Mouse (Mus musculus) bone marrow macrophage, adult 2 months (primary cell): ENCODE measurements at regions not wholly inside any gene's neighbourhood (a gene's known extent, or its start where the extent isn't known, plus 50 kb on each side); places are given as distances from the start of the nearest gene placed in this dataset.

Experiments used
- H3K27ac ChIP-seq: 2 replicates; pipeline ENCODE4 v1.5.1; 2012; ENCODE audit warnings: low read depth, low read length; ENCODE audit not compliant: insufficient read depth
- H3K4me1 ChIP-seq: 2 replicates; pipeline ENCODE4 v1.6.1; 2012; ENCODE audit warnings: low read length; ENCODE audit not compliant: control insufficient read depth, insufficient read depth
- H3K4me3 ChIP-seq: 2 replicates; pipeline ENCODE4 v1.5.1; 2012; ENCODE audit warnings: mild to moderate bottlenecking, low read length, moderate library complexity; ENCODE audit not compliant: insufficient read depth
- CTCF ChIP-seq: IDR thresholded peaks from 2 replicates; pipeline ENCODE4 v1.5.1; 2012; ENCODE audit warnings: low read depth, mild to moderate bottlenecking, low read length, moderate library complexity
- POLR2A ChIP-seq: IDR thresholded peaks from 2 replicates; pipeline ENCODE4 v1.6.1; 2012; ENCODE audit warnings: mild to moderate bottlenecking, low read depth, low read length, borderline replicate concordance

- H3K4me1 ChIP-seq, result peaks cover 14% of the 10 kb centered on the region
- peak overlapping the region; percentile 46 for H3K27ac ChIP-seq
- TF ChIP-seq CTCF, result no peak
- TF ChIP-seq POLR2A, result no peak
- no peak overlapping the region for H3K4me3 ChIP-seq
Observed at GRCm38 (mm10) chr15:40020646-40021045, 113.5 kb upstream of the 9330182O14Rik start.

- Histone ChIP-seq H3K4me1 (peaks cover 10% of the 10 kb centered on the region), H3K4me3 (no peak overlapping the region), H3K27ac (no peak overlapping the region)
- no peak for TF ChIP-seq POLR2A
- TF ChIP-seq CTCF, result no peak
Observed at GRCm38 (mm10) chr15:40023195-40023594, 111.0 kb upstream of the 9330182O14Rik start.

GRCm38 (mm10) chr15:40032088-40032487, 102.1 kb upstream of the 9330182O14Rik start:
- no peaks in the 10 kb centered on the region; the same call in 1 of the 2 replicates for H3K4me1 ChIP-seq
- TF ChIP-seq CTCF, result no peak
- no peak for TF ChIP-seq POLR2A
- H3K4me3 ChIP-seq, result no peak overlapping the region
- H3K27ac ChIP-seq, result no peak overlapping the region

GRCm38 (mm10) chr15:40036181-40036580, 98.0 kb upstream of the 9330182O14Rik start:
- H3K4me3 ChIP-seq, result no peak overlapping the region
- H3K4me1 ChIP-seq, result no peaks in the 10 kb centered on the region; the same call in 1 of the 2 replicates
- H3K27ac ChIP-seq, result no peak overlapping the region
- TF ChIP-seq CTCF, result no peak
- no peak for TF ChIP-seq POLR2A

- H3K27ac ChIP-seq, result no peak overlapping the region
Observed at GRCm38 (mm10) chr15:40037266-40037665, 96.9 kb upstream of the 9330182O14Rik start.

GRCm38 (mm10) chr15:40046219-40046618, 87.9 kb upstream of the 9330182O14Rik start:
- H3K27ac ChIP-seq, result no peak overlapping the region
- no peak overlapping the region for H3K4me3 ChIP-seq
- TF ChIP-seq POLR2A, result no peak
- no peak for TF ChIP-seq CTCF
- H3K4me1 ChIP-seq, result peaks cover 25% of the 10 kb centered on the region

More at GRCm38 (mm10) chr15:40037266-40037665, 96.9 kb upstream of the 9330182O14Rik start:
- TF ChIP-seq CTCF, result no peak
- TF ChIP-seq POLR2A, result no peak
- H3K4me1 ChIP-seq, result no peaks in the 10 kb centered on the region
- H3K4me3 ChIP-seq, result no peak overlapping the region

- Histone ChIP-seq H3K4me3 (no peak overlapping the region), H3K27ac (peak overlapping the region; percentile 70), H3K4me1 (peaks cover 25% of the 10 kb centered on the region)
- TF ChIP-seq POLR2A, result no peak
- no peak for TF ChIP-seq CTCF
Observed at GRCm38 (mm10) chr15:40047100-40047499, 87.1 kb upstream of the 9330182O14Rik start.

- no peak overlapping the region for H3K27ac ChIP-seq
- no peak overlapping the region for H3K4me3 ChIP-seq
- no peak for TF ChIP-seq POLR2A
- no peak for TF ChIP-seq CTCF
- H3K4me1 ChIP-seq, result peaks cover 3% of the 10 kb centered on the region; the same call in 1 of the 2 replicates
Observed at GRCm38 (mm10) chr15:40068051-40068450, 66.1 kb upstream of the 9330182O14Rik start.

- no peak overlapping the region for H3K27ac ChIP-seq
- TF ChIP-seq POLR2A, result no peak
- TF ChIP-seq CTCF, result no peak
- peaks cover 8% of the 10 kb centered on the region for H3K4me1 ChIP-seq
- no peak overlapping the region for H3K4me3 ChIP-seq
Observed at GRCm38 (mm10) chr15:40075334-40075893, 58.8 kb upstream of the 9330182O14Rik start.

GRCm38 (mm10) chr15:40079872-40080271, 54.3 kb upstream of the 9330182O14Rik start:
- H3K4me3 ChIP-seq, result no peak overlapping the region

More at GRCm38 (mm10) chr15:40079872-40080271, 54.3 kb upstream of the 9330182O14Rik start:
- no peak for TF ChIP-seq POLR2A
- TF ChIP-seq CTCF, result no peak
- Histone ChIP-seq H3K4me1 (peaks cover 8% of the 10 kb centered on the region), H3K27ac (no peak overlapping the region)
